Mouse (Mus musculus) intestine, embryonic 15.5 days (tissue): ENCODE results near the gene Sntn. TPM values are rescaled to one million over a fixed set of nuclear protein-coding genes. Genes with fewer than 3 reads are reported as not detected.

Source experiments
- ATAC-seq: fragments of 200-750 bp; cut with Nextera tagmentation; 2 replicates; pipeline ENCODE4 v1.8.0; 2017; ENCODE audit warnings: moderate TSS enrichment, moderate library complexity
- H3K27ac ChIP-seq: fragments of 300-500 bp; sonication (generic); 2 replicates; pipeline ENCODE4 v1.5.1; 2015; ENCODE audit warnings: mild to moderate bottlenecking, inconsistent platforms
- H3K27me3 ChIP-seq: fragments of 300-500 bp; sonication (generic); replicated peaks from 2 replicates; pipeline ENCODE4 v1.6.1; 2015; ENCODE audit warnings: inconsistent platforms
- H3K36me3 ChIP-seq: fragments of 300-500 bp; sonication (generic); 2 replicates; pipeline ENCODE4 v1.6.1; 2015; ENCODE audit warnings: inconsistent platforms
- H3K4me1 ChIP-seq: fragments of 300-500 bp; sonication (generic); replicated peaks from 2 replicates; pipeline ENCODE4 v1.6.1; 2015; ENCODE audit warnings: inconsistent platforms
- H3K4me2 ChIP-seq: fragments of 300-500 bp; sonication (generic); replicated peaks from 2 replicates; pipeline ENCODE4 v1.6.1; 2015; ENCODE audit warnings: mild to moderate bottlenecking, inconsistent platforms
- H3K4me3 ChIP-seq: fragments of 300-500 bp; sonication (generic); replicated peaks from 2 replicates; pipeline ENCODE4 v1.5.1; 2015; ENCODE audit warnings: inconsistent platforms
- H3K9ac ChIP-seq: fragments of 300-500 bp; sonication (generic); 2 replicates; pipeline ENCODE4 v1.6.1; 2015; ENCODE audit warnings: inconsistent platforms
- H3K9me3 ChIP-seq: fragments of 300-500 bp; sonication (generic); 2 replicates; pipeline ENCODE4 v1.6.1; 2016; ENCODE audit warnings: inconsistent platforms
- WGBS: fragments of 180-500 bp; shearing (Covaris S2); methylation state at CpG from one replicate; pipeline ENCODE4 v1.1.7; 2015; 5-methylcytosine and 5-hydroxymethylcytosine counted together
- polyA plus RNA-seq: library from polyadenylated mRNA; unstranded; fragments of >200 nt; fragmentation: Nextera tagmentation; extraction: Ambion mirVana; gene quantifications from 2 replicates; pipeline ENCODE4 v1.2.1, GENCODE M21; 2015

The Sntn gene
- not detected in 2 replicates for polyA plus RNA-seq

DNA sequence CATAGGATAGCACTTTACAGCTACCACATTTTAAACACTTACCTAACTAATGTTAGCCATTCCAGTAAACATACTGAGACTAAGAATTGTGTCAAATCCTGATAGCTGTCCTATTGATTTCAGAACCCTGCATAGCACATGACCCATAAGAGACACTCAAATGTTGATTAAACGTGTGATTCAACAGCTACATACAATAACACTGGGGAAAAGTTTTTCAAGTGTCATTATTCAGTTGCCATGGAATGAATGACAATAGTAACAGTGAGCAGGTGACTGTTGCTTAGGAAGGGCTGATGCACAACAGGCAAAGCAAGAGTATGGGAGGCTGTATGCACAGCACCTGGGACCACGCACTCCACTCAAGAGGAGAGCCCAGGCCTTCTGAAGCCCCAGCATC is at the start of gene Sntn:
TSS of gene Sntn (plus strand) at position 301 of the 400 bp plus-strand sequence.
- H3K9me3 ChIP-seq: no peaks in the 10 kb centered on the region
- H3K27ac ChIP-seq: no peak within 1 kb of the TSS
- H3K4me2 ChIP-seq: no peak within 1 kb of the TSS
- no peaks in the 10 kb centered on the region for H3K4me1 ChIP-seq
- H3K4me3 ChIP-seq: no peak within 1 kb of the TSS
- no peaks in the 10 kb centered on the region for H3K36me3 ChIP-seq
- no peak for ATAC-seq
- no peak within 1 kb of the TSS for H3K9ac ChIP-seq
- no peaks in the 10 kb centered on the region for H3K27me3 ChIP-seq
- 64% methylated on average over 2 of the region's 2 CpGs for WGBS

DNA sequence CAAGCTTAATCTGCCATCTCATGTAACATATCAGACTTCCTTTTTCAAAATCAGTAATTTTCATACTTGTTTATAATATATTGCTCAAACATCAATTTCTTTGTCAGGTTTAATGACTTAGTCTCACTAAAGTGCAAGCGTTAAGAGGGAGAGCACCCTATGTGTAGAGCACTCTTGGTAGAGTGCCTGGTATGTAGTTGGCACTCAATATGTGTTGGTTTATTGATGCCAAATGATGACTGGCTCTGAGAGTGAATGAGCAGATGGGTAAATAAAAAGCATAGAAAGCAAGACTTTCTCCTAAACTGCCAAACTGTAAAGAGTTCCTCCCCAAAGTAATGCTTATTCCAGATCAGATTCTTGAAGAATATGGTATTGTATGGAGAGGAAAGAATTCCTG is 20.8 kb upstream of the Sntn start:
- H3K4me3 ChIP-seq: no peak overlapping the region
- no peak for ATAC-seq
- H3K9ac ChIP-seq: no peak overlapping the region
- no peaks in the 10 kb centered on the region for H3K4me1 ChIP-seq
- H3K27ac ChIP-seq: no peak overlapping the region
- H3K9me3 ChIP-seq: no peaks in the 10 kb centered on the region
- H3K36me3 ChIP-seq: no peaks in the 10 kb centered on the region
- H3K4me2 ChIP-seq: no peak overlapping the region
- H3K27me3 ChIP-seq: no peaks in the 10 kb centered on the region
- WGBS: 98% methylated on average over 1 of the region's 1 CpGs

DNA sequence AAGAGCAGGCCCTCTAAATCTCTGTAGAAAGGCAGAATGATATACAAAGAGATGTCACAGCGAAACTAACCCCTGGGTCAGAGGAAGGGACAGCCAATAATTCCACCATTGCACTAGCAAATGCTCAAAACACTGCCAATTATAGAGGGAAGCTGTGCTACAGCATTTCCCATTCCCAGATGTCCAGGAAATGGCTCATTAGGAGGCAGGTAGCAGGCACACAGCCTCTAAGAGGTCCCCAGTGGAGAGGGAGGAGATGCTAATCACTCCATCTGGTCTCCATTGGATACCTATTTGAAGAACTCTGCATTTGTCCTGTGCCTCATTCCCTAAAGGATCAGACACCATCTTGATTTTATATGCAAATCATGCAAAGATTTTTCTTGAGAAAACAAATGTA is 19.6 kb upstream of the Sntn start:
- no peaks in the 10 kb centered on the region for H3K27me3 ChIP-seq
- no peaks in the 10 kb centered on the region for H3K4me1 ChIP-seq
- no peak overlapping the region for H3K27ac ChIP-seq
- no peak overlapping the region for H3K9ac ChIP-seq
- H3K36me3 ChIP-seq: no peaks in the 10 kb centered on the region
- H3K4me2 ChIP-seq: no peak overlapping the region
- no peaks in the 10 kb centered on the region for H3K9me3 ChIP-seq
- ATAC-seq: no peak
- no peak overlapping the region for H3K4me3 ChIP-seq
- 74% methylated on average over 1 of the region's 1 CpGs for WGBS

DNA sequence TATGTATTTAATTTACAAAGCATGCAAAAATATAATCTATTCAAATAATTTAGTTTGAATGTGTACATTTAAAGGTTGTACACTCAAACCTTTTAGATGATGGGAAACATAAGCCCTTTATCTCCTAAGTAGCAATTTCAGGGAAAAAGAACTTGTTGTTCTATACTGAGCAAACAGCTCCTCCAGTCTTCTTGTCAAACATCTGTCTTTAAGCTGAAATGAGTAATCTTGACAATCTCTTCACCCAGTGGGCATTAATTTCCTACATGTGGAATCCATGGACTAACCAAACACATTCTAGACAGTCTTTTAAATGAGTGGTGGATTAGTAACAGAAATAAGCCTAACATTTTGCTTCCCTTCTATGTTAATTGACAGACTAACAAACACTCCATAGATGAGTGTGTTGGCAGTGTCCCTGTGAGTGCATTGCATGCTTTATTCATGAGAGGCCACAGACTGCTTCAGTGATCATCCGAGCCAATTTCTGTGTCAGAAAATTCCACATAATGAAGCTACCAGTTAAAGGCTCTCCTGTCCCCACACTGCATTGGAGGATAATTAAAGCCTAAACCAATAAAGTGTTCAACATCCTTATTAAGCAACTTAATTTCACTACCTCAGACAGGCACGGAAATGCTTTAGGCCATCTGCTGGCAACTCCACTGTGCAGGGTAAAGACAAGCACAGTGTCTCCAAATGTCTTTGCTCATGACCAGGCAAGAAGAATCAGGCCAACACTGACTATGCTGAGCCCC is 19.0 kb upstream of the Sntn start:
- Histone ChIP-seq H3K27me3 (no peaks in the 10 kb centered on the region), H3K36me3 (no peaks in the 10 kb centered on the region), H3K9ac (no peak overlapping the region), H3K4me1 (no peaks in the 10 kb centered on the region), H3K9me3 (no peaks in the 10 kb centered on the region), H3K4me2 (no peak overlapping the region), H3K27ac (no peak overlapping the region), H3K4me3 (no peak overlapping the region)
- WGBS: 67% methylated on average over 2 of the region's 2 CpGs
- ATAC-seq: no peak

DNA sequence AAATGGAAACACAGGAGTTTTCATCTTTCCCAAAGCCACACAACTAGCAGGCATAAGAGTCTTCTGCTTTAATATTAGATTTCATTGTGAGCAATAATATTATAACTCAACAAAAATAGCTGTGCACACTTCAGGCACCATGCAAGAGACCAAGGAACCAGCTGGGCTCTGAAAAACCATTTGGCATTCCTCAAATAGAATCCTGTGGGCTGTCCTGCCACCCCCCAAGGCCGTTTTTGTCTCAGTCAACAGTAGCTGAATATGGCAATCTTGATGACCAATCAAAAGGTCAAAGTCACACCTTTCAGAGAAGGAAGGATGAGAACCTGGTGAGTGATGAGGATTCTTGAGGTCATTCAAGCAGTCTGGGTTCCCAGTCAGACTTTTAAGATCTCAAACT is 16.0 kb downstream of the Sntn start:
- WGBS: 66% methylated on average over 1 of the region's 1 CpGs
- no peak overlapping the region for H3K4me2 ChIP-seq
- no peak for ATAC-seq

DNA sequence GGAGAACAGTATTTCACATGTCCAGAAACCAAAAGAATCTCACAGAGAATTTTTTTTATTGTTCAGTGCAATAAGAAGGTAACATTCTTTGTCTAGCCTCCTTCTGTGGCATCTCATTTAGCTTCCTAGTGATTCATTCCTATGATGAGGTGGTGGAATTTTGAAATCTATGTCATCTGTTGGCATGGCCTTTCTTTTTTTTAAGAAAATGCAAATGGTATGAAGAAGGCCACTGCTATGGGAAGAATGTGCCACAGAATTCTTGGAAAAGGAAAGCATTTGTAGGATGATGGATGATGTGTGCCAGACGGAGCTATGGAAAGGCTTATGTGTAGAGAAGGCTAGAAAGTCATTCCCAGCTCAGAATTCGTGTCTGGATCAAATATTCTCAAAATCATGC is 19.8 kb downstream of the Sntn start:
- no peaks in the 10 kb centered on the region for H3K4me1 ChIP-seq
- ATAC-seq: no peak
- 63% methylated on average over 2 of the region's 2 CpGs for WGBS
- no peaks in the 10 kb centered on the region for H3K36me3 ChIP-seq
- H3K9me3 ChIP-seq: no peaks in the 10 kb centered on the region
- no peak overlapping the region for H3K9ac ChIP-seq
- no peak overlapping the region for H3K4me3 ChIP-seq
- H3K4me2 ChIP-seq: no peak overlapping the region
- no peak overlapping the region for H3K27ac ChIP-seq
- H3K27me3 ChIP-seq: no peaks in the 10 kb centered on the region

More for the DNA sequence above, 16.0 kb downstream of the Sntn start:
- H3K9me3 ChIP-seq: no peaks in the 10 kb centered on the region
- no peaks in the 10 kb centered on the region for H3K27me3 ChIP-seq
- H3K4me3 ChIP-seq: no peak overlapping the region
- H3K36me3 ChIP-seq: no peaks in the 10 kb centered on the region
- no peak overlapping the region for H3K9ac ChIP-seq
- H3K27ac ChIP-seq: no peak overlapping the region
- no peaks in the 10 kb centered on the region for H3K4me1 ChIP-seq

DNA sequence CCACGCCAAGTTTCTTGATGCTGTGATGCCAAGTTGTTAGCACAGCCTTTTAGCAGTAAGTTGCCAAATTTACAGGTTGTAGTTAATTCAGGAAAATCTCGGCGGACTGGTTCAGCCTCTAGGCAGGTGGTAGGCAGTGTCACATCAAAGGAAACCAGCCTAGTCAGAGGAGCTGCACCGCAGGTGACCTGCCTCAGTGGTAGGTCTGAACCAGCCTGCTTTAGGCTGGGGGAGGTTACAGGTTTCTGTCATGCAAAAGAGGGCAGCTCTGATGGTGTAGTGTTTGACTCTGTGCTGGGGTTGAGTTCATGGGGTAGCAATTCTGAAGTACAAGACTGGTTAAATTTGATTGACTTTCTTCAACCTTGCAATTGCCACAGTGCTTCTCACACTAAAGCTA is 61.6 kb downstream of the Sntn start:
- no peak for ATAC-seq

More for the DNA sequence above, 61.6 kb downstream of the Sntn start:
- Histone ChIP-seq H3K4me2 (no peak overlapping the region), H3K9ac (no peak overlapping the region), H3K27me3 (no peaks in the 10 kb centered on the region), H3K4me3 (no peak overlapping the region), H3K9me3 (no peaks in the 10 kb centered on the region), H3K4me1 (no peaks in the 10 kb centered on the region), H3K27ac (no peak overlapping the region), H3K36me3 (no peaks in the 10 kb centered on the region)
- 42% methylated on average over 4 of the region's 4 CpGs for WGBS

Other genes with a start within 250 kb of the Sntn start
- gene Gm281, start 243.6 kb downstream of the Sntn start, polyA plus RNA-seq: not detected in 2 replicates